Mouse (Mus musculus) midbrain, embryonic 16.5 days (tissue): Measurements from ENCODE around the gene Dysf. TPM values are rescaled to one million over a fixed set of nuclear protein-coding genes. Genes with fewer than 3 reads are reported as not detected.
"Not testable (repeated sequence)": the region's sequence is repeated elsewhere in the genome, so short reads cannot be mapped to it uniquely, and the experiment has no call there.

ENCODE experiments used
- ATAC-seq: fragments of 200-750 bp; cut with Nextera tagmentation; 2 replicates; pipeline ENCODE4 v1.8.0; 2017; ENCODE audit warnings: moderate TSS enrichment
- H3K27ac ChIP-seq: fragments of 300-500 bp; sonication (generic); 2 replicates; pipeline ENCODE4 v1.5.1; 2014; ENCODE audit warnings: mild to moderate bottlenecking, low read length, mixed read lengths
- H3K27me3 ChIP-seq: fragments of 300-500 bp; sonication (generic); 2 replicates; pipeline ENCODE4 v1.6.1; 2014; ENCODE audit warnings: low read depth, low read length, mixed read lengths; ENCODE audit not compliant: control insufficient read depth, insufficient read depth
- H3K36me3 ChIP-seq: fragments of 300-500 bp; sonication (generic); 2 replicates; pipeline ENCODE4 v1.6.1; 2014; ENCODE audit warnings: mild to moderate bottlenecking, low read length, moderate library complexity, mixed read lengths; ENCODE audit not compliant: control insufficient read depth, insufficient read depth
- H3K4me1 ChIP-seq: fragments of 300-500 bp; sonication (generic); 2 replicates; pipeline ENCODE4 v1.6.1; 2014; ENCODE audit warnings: mild to moderate bottlenecking, low read length, mixed read lengths; ENCODE audit not compliant: control insufficient read depth, insufficient read depth
- H3K4me2 ChIP-seq: fragments of 300-500 bp; sonication (generic); 2 replicates; pipeline ENCODE4 v1.6.1; 2014; ENCODE audit warnings: mild to moderate bottlenecking, low read length, mixed read lengths
- H3K4me3 ChIP-seq: fragments of 300-500 bp; sonication (generic); 2 replicates; pipeline ENCODE4 v1.5.1; 2014; ENCODE audit warnings: low read depth, mild to moderate bottlenecking, low read length, moderate library complexity, mixed read lengths
- H3K9ac ChIP-seq: fragments of 300-500 bp; sonication (generic); 2 replicates; pipeline ENCODE4 v1.6.1; 2014; ENCODE audit warnings: low read depth, low read length, mixed read lengths
- H3K9me3 ChIP-seq: fragments of 300-500 bp; sonication (generic); replicated peaks from 2 replicates; pipeline ENCODE4 v1.6.1; 2014; ENCODE audit warnings: mild to moderate bottlenecking, low read length, mixed read lengths; ENCODE audit not compliant: control insufficient read depth, poor library complexity, severe bottlenecking
- WGBS: fragments of 180-500 bp; shearing (Covaris S2); extraction: QIAGEN DNeasy Blood & Tissue Kit; methylation state at CpG from one replicate; pipeline ENCODE4 v1.1.7; 2014; 5-methylcytosine and 5-hydroxymethylcytosine counted together
- polyA plus RNA-seq: library from polyadenylated mRNA; unstranded; fragments of >200 nt; fragmentation: Nextera tagmentation; extraction: Ambion mirVana; gene quantifications from 2 replicates; pipeline ENCODE4 v1.2.1, GENCODE M21; 2015

Dysf gene
- polyA plus RNA-seq, 1 experiment from 2014 or later = 2.3 TPM

GRCm38 (mm10) chr6:84016851-84017250 is 8.5 kb downstream of the Dysf start:
- Histone ChIP-seq H3K27ac (no peak overlapping the region), H3K27me3 (peaks cover 12% of the 10 kb centered on the region), H3K9ac (no peak overlapping the region), H3K4me2 (no peak overlapping the region), H3K4me3 (no peak overlapping the region), H3K36me3 (no peaks in the 10 kb centered on the region), H3K4me1 (peaks cover 5% of the 10 kb centered on the region; the same call in 1 of the 2 replicates), H3K9me3 (no peaks in the 10 kb centered on the region)
- WGBS = 88% methylated on average over 7 of the region's 7 CpGs
- no peak for ATAC-seq

- WGBS = 73% methylated on average over 3 of the region's 3 CpGs
- H3K36me3 ChIP-seq = no peaks in the 10 kb centered on the region
- H3K9me3 ChIP-seq = no peaks in the 10 kb centered on the region
- peaks cover 5% of the 10 kb centered on the region; the same call in 1 of the 2 replicates for H3K4me1 ChIP-seq
- no peak overlapping the region for H3K9ac ChIP-seq
- no peak overlapping the region for H3K4me2 ChIP-seq
- peaks cover 12% of the 10 kb centered on the region for H3K27me3 ChIP-seq
- no peak for ATAC-seq
- no peak overlapping the region for H3K27ac ChIP-seq
- no peak overlapping the region for H3K4me3 ChIP-seq
These were observed 9.0 kb downstream of the Dysf start for GRCm38 (mm10) chr6:84017392-84017791.

- Histone ChIP-seq H3K9me3 (no peaks in the 10 kb centered on the region), H3K4me1 (peaks cover 5% of the 10 kb centered on the region; the same call in 1 of the 2 replicates), H3K36me3 (no peaks in the 10 kb centered on the region), H3K27me3 (peaks cover 12% of the 10 kb centered on the region), H3K4me3 (peak overlapping the region; percentile 32), H3K4me2 (peak overlapping the region; percentile 73), H3K9ac (0 out of 2 replicates have a peak overlapping the region, but pooled peaks have one; percentile 40), H3K27ac (no peak overlapping the region)
- WGBS = 5% methylated on average over 28 of the region's 28 CpGs
- no peak for ATAC-seq
These were observed 10.6 kb downstream of the Dysf start for GRCm38 (mm10) chr6:84018906-84019550.

DNA sequence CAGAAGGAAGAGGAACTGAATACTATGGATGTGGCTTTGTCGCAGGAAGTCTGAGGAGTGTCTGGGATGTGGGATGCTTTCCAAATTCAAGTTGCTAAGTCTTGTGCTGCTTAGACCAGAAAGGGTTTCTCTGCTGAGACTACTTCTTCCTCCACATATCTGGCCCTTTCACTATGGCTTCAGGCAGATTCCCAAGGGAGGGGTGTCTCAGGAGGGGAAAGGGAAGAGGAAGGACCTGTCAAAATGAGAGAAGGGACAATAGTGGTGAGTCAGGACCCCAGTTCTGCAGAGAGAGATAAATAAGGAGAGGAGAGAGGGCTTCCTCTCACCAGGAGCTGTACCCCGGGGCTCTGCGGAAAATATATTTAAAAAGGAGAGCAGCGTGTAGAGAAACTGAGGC is 11.6 kb downstream of the Dysf start:
- no peak overlapping the region for H3K27ac ChIP-seq
- no peak overlapping the region for H3K9ac ChIP-seq
- H3K27me3 ChIP-seq = peaks cover 12% of the 10 kb centered on the region
- no peak for ATAC-seq
- peaks cover 5% of the 10 kb centered on the region; the same call in 1 of the 2 replicates for H3K4me1 ChIP-seq
- no peak overlapping the region for H3K4me2 ChIP-seq
- no peaks in the 10 kb centered on the region for H3K9me3 ChIP-seq
- no peaks in the 10 kb centered on the region for H3K36me3 ChIP-seq
- WGBS = 87% methylated on average over 4 of the region's 4 CpGs
- H3K4me3 ChIP-seq = no peak overlapping the region

DNA sequence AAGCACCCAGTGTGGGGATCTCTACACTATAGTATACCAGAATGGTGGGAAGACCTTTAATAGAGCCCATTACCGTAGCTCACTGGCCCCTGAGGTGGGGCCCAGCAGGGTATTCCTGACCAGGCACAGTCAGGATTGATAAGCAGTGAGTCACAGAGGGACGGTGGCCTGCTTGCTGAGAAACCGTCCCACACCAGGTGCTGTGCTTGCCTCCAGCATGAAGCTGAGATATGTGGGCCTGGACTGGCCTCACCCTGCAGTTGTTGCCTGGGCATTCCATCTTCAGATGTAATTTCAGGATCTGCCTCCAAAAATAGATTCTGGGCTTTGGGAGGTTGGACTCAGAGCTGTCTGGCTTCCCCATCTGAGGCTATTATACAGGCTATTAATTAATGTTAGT is 13.6 kb downstream of the Dysf start:
- H3K4me1 ChIP-seq = peaks cover 5% of the 10 kb centered on the region; the same call in 1 of the 2 replicates
- no peak overlapping the region for H3K4me2 ChIP-seq
- no peak for ATAC-seq
- H3K27ac ChIP-seq = no peak overlapping the region
- H3K9me3 ChIP-seq = no peaks in the 10 kb centered on the region
- WGBS = 82% methylated on average over 3 of the region's 3 CpGs
- no peaks in the 10 kb centered on the region for H3K36me3 ChIP-seq
- no peak overlapping the region for H3K9ac ChIP-seq
- peaks cover 12% of the 10 kb centered on the region for H3K27me3 ChIP-seq
- no peak overlapping the region for H3K4me3 ChIP-seq

GRCm38 (mm10) chr6:84025636-84026035 is 17.2 kb downstream of the Dysf start:
- no peaks in the 10 kb centered on the region for H3K36me3 ChIP-seq
- H3K9ac ChIP-seq = no peak overlapping the region
- no peaks in the 10 kb centered on the region for H3K27me3 ChIP-seq
- ATAC-seq = no peak
- no peak overlapping the region for H3K27ac ChIP-seq
- H3K4me3 ChIP-seq = no peak overlapping the region
- no peaks in the 10 kb centered on the region for H3K4me1 ChIP-seq
- H3K4me2 ChIP-seq = no peak overlapping the region
- WGBS = 64% methylated on average over 3 of the region's 3 CpGs
- H3K9me3 ChIP-seq = no peaks in the 10 kb centered on the region

DNA sequence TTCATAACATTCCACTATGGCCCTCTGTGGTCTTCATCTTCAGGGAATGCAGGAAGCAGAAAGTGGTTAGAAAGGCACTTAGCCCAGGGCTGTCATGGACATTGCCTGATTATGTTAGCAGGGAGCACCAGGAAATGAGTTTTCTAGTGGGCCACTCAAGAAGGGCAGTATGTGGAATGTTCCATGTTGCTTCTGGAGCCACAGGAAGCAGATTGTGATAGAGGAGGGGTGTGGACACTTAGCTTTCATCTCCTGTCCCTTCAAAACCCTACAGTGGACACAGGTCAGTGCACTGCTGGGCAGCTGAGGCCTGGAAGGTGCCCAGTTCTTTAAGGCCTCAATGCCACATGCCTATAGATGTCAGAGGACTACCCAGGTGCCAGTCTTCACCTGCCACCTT is 20.4 kb downstream of the Dysf start:
- Histone ChIP-seq H3K27me3 (no peaks in the 10 kb centered on the region), H3K36me3 (no peaks in the 10 kb centered on the region), H3K9ac (no peak overlapping the region), H3K4me3 (no peak overlapping the region), H3K4me2 (no peak overlapping the region), H3K27ac (no peak overlapping the region), H3K9me3 (no peaks in the 10 kb centered on the region), H3K4me1 (no peaks in the 10 kb centered on the region)
- ATAC-seq = no peak

DNA sequence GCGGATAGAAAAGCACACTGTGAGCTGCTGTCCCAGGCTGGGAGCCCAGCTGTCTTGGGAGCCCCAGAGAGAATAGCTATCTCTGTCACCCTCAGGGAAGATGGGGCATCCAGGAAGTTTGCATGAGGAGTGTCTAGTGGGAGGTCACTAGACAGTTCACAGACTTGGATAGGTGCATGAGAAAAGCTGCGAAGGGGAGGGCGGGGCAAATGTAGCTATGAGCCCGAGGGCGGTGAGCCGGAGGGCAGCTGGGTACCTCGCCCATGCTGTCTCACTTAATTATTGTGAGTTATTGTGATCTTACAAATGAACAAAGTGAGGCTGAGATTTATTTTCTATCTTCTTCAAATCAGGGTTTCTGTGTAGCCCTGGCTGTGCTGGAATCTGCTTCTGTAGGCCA is 21.4 kb downstream of the Dysf start:
- Histone ChIP-seq H3K9ac (no peak overlapping the region), H3K4me2 (no peak overlapping the region), H3K27ac (no peak overlapping the region), H3K4me3 (no peak overlapping the region), H3K4me1 (no peaks in the 10 kb centered on the region), H3K9me3 (no peaks in the 10 kb centered on the region), H3K27me3 (no peaks in the 10 kb centered on the region), H3K36me3 (no peaks in the 10 kb centered on the region)
- ATAC-seq = no peak
- 89% methylated on average over 7 of the region's 7 CpGs for WGBS

GRCm38 (mm10) chr6:84032516-84032915 is 24.1 kb downstream of the Dysf start:
- 85% methylated on average over 5 of the region's 5 CpGs for WGBS
- H3K9ac ChIP-seq, H3K36me3 ChIP-seq, H3K27ac ChIP-seq, H3K4me3 ChIP-seq, ATAC-seq, H3K4me2 ChIP-seq, H3K27me3 ChIP-seq, H3K4me1 ChIP-seq, H3K9me3 ChIP-seq: not testable (repeated sequence)
